Comparison of ENCODE assay signal across 8 mouse cellular contexts in the genomic region with DNA sequence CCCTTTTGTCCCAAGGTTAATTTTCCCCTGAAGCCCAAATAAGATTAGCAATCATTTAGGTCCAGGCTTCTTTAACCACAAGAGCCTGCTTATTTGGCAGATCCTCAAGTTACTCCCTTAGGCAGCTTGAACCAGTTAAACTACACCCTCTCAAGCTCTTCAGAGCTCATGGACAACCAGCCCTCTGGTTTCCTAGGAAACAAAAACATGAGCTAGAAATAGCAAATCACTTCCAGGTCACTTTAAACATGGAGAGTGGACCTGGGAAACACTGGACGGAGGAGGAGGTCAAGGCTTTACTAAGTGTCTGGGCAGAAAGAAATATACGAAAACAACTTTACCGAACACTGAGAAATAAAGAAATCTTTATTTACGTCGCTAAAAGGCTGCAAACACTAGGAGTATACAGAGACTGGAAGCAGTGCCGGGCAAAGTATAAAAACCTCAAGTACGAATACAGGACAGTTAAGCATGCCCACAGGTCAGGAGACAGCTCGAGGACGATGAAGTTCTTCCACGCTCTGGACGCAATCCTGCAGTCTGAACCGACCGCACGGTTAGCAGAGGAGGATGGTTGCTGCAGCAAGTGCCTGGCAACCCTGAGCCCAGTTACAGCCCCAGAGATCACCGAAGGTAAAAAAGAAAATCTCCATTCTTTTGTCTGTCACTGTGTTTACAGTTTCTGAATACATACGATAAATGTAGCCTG. TPM values are rescaled to one million over a fixed set of nuclear protein-coding genes. Genes with fewer than 3 reads are reported as not detected.
DNase-seq lines count a peak whose midpoint lies in the region; ATAC-seq and TF ChIP-seq lines count a peak whose summit lies in the region.

No protein-coding gene starts in this region.

- peak overlapping the region; percentile 16; the same call in 1 of the 2 replicates for H3K27ac ChIP-seq in embryonic fibroblast, embryonic 13.5 days (ENCODE audit: insufficient read depth, low read length)

- CTCF ChIA-PET in Patski (lab: Charles Lee), result interaction anchor here (1.2 to 6.3 kb wide), 6 partner anchors 12 to 36 kb away, joined by 3 to 49 read pairs (median 12); a partner anchor contains a TSS

- H3K4me3 ChIP-seq in embryonic fibroblast, embryonic 13.5 days (ENCODE audit: insufficient read depth, low read length), result no peak overlapping the region

- in situ Hi-C loops in Patski (cut with MboI; ENCODE audit: low pct_unique_long_range_greater_than_20kb), result no loop called here

- TF ChIP-seq CTCF in Patski (IDR thresholded peaks at IDR 0.05), result no peak
- TF ChIP-seq CTCF in embryonic fibroblast, embryonic 13.5 days (IDR thresholded peaks at IDR 0.05; ENCODE audit: borderline replicate concordance, insufficient read depth, low read length), result no peak

- peak; percentile 61 to 69 for DNase-seq in heart, adult 18-20 months
- DNase-seq in heart, postnatal 25 days (ENCODE audit: low spot score), result no peak
- DNase-seq in Patski (ENCODE audit: low read depth, low spot score), result no peak
- peak; percentile 51 for DNase-seq in layer of hippocampus, adult 9-11 months
- peak; percentile 27 for DNase-seq in testis, postnatal 14 days (ENCODE audit: low spot score)
- no peak for DNase-seq in retina, postnatal 1 day
- DNase-seq in ovary, postnatal 14 days (ENCODE audit: low spot score), result no peak

- peak; percentile 52 for ATAC-seq in Patski

- H3K4me1 ChIP-seq in embryonic fibroblast, embryonic 13.5 days (ENCODE audit: control insufficient read depth, insufficient read depth, low read length), result peaks cover 4% of the 10 kb centered on the region

- H3K27me3 ChIP-seq in Patski, result no peaks in the 10 kb centered on the region

- no peak for TF ChIP-seq POLR2A in embryonic fibroblast, embryonic 13.5 days (IDR thresholded peaks at IDR 0.05; ENCODE audit: low read depth, low read length)

- intact Hi-C loops in heart, postnatal 25 days (cut with DNase I), result no loop called here

- POLR2A ChIA-PET in Patski (lab: Charles Lee), result interaction anchor here (2.1 to 2.7 kb wide), 2 partner anchors 14 to 22 kb away, joined by 6 to 8 read pairs; a partner anchor contains a TSS

RNA-seq across cellular contexts. Expression of a gene that starts 22.8 kb away (rescaled TPM):
- total RNA-seq in heart, adult 18-20 months (2021), result 100 to 1,000 TPM; 159 TPM
- 100 to 1,000 TPM; 138 to 159 TPM for total RNA-seq in heart, postnatal 25 days (2021)
- 335 TPM for polyA plus RNA-seq in Patski (2021)
- 162 and 173 TPM in 2 replicates for polyA plus RNA-seq in embryonic fibroblast, embryonic 13.5 days (2011; ENCODE audit: insufficient read length, low read depth, missing spikeins)

RNA-seq across cellular contexts. Expression of a gene that starts 23.0 kb away (rescaled TPM):
- total RNA-seq in heart, adult 18-20 months (2021), result 10 to 100 TPM; 16.8 to 16.9 TPM
- total RNA-seq in heart, postnatal 25 days (2021), result 10 to 100 TPM; 14.4 to 15.4 TPM
- 17.1 TPM for polyA plus RNA-seq in Patski (2021)
- 18.0 and 20.2 TPM in 2 replicates for polyA plus RNA-seq in embryonic fibroblast, embryonic 13.5 days (2011; ENCODE audit: insufficient read length, low read depth, missing spikeins)

RNA-seq across cellular contexts. Expression of a gene that starts 23.1 kb away (rescaled TPM):
- 10 to 100 TPM; 13.3 to 15.1 TPM for total RNA-seq in heart, adult 18-20 months (2021)
- total RNA-seq in heart, postnatal 25 days (2021), result 10 to 100 TPM; 12.2 to 15.5 TPM
- 30.8 TPM for polyA plus RNA-seq in Patski (2021)
- 17.0 and 20.2 TPM in 2 replicates for polyA plus RNA-seq in embryonic fibroblast, embryonic 13.5 days (2011; ENCODE audit: insufficient read length, low read depth, missing spikeins)

RNA-seq across cellular contexts. Expression of a gene that starts 46.2 kb away (rescaled TPM):
- total RNA-seq in heart, adult 18-20 months (2021), result 10 to 100 TPM; 40.4 to 50.6 TPM
- total RNA-seq in heart, postnatal 25 days (2021), result 10 to 100 TPM; 52.7 to 59.6 TPM
- polyA plus RNA-seq in Patski (2021), result 123 TPM
- polyA plus RNA-seq in embryonic fibroblast, embryonic 13.5 days (2011; ENCODE audit: insufficient read length, low read depth, missing spikeins), result 192 and 197 TPM in 2 replicates

Comparison
In these comparisons a context has a peak if more than half of its experiments do, and no peak if none do; other contexts are left out.
1. DNase-seq: peak in heart, adult 18-20 months (2 of 2), layer of hippocampus, adult 9-11 months (single experiment) and testis, postnatal 14 days (single experiment); none in heart, postnatal 25 days (single experiment), Patski (single experiment), retina, postnatal 1 day (single experiment) and ovary, postnatal 14 days (single experiment).